Mouse (Mus musculus) ovary, adult 18-20 months (tissue): Measurements from ENCODE around the gene Ndufa11.
A peak's percentile ranks its signal among the peaks of the same experiment; 100 is the strongest.

Source experiments
- DNase-seq: peaks from one replicate; pipeline ENCODE4 v3.0.0; 2022; ENCODE audit warnings: low spot score, mixed read lengths

Gene Ndufa11

DNA sequence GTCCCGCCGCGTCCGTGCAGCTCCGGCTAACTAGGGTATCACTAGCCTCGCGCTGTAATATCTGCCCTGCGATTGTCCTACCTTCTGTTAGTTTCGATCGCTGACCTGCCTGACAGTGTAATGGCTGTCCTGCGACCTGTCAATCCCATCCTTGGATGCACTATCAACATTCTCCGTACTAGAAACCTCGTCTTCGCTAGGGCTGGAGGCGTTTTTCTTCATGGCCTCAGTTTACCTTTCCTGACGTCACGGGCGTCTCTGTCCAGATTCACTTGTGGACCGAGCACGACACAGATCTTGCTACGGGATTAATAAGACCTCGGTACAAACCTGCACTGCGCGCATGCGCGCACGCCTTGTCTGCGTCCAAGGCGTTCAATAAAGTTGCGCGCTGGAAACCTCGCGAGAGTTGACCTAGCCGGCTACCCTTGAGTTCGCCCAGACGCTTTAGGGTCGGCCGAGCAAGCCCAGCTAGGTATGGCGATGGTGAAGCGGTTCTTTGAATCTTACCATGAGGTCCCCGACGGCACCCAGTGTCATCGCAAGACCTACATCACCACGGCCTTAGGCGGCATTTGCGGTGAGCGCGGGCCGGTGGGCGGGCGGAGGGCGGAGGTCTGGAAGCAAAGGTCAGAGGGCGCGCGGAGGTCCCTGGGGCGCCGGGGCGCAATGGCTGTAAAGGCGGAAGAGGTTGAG, at the start of gene Ndufa11, which contains the start of gene Vmac:
TSS of gene Ndufa11 (plus strand) at position 405 of the 696 bp plus-strand sequence.
TSS of gene Vmac (minus strand) at position 660 of the 696 bp plus-strand sequence.
- peak; percentile 89 for DNase-seq

DNA sequence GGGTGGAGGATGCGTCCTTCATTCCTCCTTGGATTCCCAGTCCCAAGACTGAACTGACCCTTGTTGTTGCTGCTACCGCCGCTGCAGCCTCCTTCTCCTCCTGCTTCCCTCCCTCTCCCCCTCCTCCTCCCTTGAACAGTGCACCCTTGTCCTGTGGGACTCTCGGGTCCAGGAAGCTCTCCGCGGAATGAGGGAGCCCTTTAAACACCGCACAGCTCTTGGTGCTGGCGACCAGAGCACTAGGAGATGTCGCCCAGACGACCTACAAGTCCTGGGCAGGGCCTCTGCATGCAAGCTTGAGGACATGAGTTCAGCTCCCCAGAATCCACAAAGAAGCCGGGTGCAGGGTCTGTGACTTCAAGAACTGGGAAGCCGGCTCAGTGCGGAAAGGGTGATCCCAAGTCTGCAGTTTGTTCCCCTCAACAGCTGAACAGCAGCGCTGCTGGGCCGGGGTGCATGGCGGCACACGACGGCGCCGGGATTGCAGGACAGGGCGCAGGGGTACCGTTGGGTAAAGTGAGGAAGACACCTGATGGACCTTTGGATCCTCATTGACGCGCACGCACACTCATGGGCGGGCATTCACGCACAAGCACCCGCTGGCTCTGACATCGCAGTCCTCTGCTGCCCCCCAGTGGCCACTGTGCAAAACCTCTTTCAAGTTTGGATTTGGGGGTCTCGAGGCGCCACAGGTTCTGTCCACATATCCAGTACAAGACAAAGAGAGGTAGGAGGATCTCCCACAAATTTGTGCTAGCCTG, 49.0 kb upstream of the Ndufa11 start:
- DNase-seq, result peak; percentile 49

DNA sequence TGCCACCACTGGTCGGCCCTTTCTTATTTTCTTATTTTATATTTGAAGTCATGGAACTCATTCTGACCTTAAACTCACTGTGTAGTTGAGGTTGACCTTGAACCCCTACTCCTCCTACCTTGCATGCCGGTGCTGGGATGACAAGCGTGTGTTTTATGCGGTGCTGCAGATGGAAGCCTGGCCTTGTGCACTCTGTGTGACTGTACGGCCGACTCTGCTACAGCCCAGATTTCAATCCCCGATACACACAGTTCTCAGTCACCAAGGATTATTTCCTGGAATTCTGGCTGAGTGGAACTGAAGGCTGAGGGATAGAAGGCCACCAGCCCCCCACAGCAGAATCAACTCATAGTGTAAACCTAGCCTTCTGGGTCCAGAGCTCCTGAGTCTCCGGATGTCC, 47.8 kb upstream of the Ndufa11 start:
- DNase-seq, result no peak

DNA sequence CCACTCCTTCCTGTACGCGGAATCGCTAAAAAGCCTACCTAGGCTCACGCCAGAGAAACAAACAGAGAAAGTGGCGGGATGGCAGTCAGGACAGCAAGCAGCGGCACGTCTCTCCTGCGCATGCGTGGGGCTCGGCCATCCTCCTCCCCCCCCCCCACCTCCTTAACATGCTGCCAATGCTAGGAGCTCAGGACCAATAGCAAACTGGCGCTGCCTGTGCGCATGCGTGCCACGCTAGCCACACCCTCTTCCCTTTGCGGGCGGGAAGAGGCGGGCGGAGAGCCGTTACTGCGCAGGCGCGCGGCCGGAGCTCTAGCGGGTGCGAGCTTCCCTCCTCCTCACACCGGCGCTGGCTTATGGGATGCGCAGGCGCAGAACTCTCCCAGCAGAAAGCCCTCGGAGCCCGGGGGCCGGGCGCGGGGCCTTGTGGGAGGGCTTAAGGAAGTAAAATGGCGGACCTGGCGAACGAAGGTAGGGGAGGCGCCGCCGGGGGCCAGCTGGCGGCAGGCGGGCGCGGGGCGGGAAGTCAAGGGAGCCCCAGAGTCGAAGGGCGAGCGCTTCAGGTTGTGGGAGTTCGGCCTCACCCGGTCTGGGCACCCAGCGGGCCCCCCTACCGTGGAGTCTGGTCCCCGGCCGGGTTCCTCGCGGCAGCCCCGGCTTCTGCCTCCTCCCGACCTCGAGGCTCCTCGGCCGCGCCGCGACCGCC, 44.5 kb upstream of the Ndufa11 start, which contains the start of gene Ranbp3:
TSS of gene Ranbp3 (plus strand) at position 354 of the 706 bp plus-strand sequence.
- peak; percentile 100 for DNase-seq

DNA sequence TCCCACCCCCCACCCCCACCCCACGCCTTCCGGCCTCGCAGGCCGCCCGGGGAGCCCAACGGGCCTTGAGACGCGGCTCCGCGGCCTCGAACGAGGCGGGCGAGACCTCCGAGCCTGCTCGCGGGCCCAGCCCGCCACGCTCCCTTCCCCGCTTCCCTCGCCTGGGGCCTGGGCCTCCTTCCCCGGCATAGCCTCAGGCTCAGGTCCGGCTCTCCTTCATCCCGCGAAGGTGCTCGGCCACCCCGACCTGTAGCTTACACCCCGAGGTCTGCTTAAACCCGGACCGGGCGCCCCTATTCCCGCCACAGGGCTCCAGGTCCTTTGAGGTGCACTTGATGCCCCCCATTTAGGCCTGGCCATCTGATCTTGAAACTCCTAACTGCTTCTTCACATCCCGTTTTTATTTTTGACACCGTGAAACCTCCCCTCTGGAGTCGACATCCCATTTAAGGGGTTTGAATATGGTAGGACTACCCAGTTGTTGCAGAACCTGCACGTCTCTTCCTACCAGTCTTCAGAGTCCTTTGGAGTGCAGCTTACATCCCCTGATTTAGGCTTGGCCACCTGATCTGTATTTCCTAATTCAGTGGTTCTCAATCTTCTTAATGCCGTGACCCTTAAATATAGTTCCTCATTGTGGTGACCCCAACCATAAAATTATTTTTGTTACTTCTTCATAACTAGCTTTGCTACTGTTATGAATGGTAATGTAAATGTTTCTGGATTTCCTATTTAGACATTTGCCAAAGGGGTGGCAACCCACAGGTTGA, 43.7 kb upstream of the Ndufa11 start:
- no peak for DNase-seq

DNA sequence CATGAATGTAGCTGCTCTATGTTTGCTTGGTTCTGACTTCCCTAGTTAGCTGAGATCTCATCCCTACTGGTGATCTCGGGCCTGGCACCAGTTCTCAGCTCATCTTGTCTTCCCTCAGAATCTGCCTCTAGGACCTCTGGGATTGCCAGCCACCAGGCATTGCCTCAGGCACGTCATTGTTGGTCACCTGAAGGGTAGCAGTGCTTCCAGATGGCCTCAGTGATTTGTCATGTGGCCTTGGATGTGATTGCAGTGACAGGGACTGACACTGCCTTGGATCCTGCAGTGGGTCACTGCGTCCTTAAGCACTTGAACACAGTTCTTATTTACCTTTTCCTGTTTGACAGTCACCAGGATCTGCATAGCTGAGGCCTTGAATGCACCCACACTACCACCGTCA, 35.8 kb upstream of the Ndufa11 start:
- DNase-seq, result no peak

DNA sequence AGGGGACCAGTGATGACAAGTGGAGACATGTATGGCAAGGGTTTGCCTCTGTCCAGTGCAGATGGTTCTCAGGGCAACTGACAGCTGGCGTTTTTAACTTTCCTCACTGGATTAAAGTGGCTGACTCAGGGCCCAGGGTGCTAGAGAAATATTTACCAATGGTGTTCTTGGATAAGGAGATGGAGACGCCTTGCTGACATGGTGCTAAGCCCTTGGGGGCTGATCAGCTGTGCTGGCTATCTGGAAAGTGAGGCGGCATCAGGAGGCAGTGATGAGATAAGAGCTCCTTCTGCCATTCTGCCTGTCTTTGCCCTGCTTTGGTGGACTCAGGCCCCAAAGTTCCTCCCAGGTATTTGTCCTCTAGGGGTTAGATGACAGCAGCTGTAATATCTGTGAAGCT, 34.7 kb upstream of the Ndufa11 start:
- no peak for DNase-seq

DNA sequence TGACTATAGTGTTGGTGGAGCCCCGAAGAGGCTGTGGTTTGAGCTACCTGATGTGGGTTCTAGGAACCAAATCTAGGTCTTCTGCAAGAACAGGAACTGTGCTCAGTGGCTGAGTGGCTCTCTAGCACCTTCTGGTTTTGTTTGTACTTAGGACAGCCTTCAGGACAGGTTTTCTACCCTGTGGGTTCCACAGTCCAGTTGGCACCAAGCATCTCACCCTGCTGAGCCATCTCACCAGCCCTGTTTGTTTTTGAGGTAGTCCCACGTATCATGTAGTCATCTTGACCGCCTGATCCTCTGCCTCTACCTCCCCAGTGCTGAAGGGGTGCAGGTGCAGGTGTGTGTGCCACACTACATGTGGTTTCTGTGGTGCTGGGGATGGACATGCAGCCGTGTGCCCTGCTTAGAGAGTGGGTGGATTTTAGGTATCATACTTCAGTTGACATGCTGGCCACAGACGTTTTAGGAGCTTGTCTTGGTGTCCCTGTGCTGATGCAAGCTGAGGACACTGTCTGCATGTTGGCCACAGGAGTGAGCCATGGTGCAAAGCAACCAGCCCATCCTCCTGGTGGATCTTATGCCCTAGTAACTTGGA, 33.9 kb upstream of the Ndufa11 start:
- DNase-seq, result no peak

DNA sequence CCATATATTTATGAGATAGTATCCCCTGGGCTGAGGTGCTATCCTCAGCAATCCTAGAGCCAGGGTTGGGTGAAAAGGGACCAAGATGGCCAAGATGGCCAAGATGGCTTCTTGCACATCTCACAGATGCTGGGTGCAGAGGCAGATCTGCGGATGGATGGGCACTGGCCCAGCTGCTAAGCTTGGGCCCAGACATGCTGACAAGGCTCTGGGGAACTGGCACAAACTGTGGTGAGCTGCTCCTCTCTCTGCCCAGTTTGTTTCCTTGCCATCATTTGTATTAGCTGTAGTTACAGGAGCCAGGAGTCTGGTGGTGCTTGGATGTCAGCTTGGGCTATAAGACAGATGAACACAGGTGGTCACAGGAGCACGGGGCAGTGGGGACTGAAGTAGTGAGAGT, 32.9 kb upstream of the Ndufa11 start:
- DNase-seq, result no peak

DNA sequence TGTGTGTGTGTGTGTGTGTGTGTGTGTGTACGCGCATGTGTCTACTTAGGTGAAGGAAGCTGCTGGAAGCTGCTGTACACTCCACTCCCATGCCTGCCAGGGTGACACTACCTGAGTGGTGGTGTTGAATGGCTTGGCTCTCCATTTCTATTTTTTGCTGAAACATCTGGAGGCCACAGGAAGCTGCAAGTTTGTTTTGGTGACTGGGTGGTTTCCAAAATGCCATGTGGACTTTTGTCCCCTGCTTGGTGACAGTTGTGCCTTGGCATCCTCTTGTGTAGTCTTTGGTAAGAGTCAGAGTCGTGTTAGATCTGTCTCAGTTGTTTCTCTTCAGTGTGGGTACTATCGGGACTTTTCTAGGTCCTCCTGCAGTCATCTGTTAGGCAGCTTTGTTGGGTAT, 30.8 kb upstream of the Ndufa11 start:
- DNase-seq, result no peak

DNA sequence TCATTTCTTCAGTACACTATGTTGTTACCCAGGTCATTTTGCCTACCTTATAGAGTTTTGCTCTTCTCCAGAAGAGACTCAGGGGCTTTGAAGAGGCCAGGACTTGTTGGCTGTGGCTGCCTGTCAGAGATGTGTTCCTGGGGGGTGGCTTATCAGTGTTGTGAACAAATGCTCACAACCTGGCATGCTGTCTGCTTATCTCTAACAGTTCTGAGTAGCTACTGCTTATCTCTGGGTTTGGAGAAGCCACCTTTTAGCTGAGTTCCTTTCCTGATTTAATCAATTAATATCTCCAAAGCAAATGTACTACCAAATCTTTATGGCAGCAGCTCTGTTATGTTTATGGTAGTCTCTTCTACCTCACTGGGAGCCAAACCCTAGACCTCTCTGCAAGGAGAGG, 29.5 kb upstream of the Ndufa11 start:
- no peak for DNase-seq

DNA sequence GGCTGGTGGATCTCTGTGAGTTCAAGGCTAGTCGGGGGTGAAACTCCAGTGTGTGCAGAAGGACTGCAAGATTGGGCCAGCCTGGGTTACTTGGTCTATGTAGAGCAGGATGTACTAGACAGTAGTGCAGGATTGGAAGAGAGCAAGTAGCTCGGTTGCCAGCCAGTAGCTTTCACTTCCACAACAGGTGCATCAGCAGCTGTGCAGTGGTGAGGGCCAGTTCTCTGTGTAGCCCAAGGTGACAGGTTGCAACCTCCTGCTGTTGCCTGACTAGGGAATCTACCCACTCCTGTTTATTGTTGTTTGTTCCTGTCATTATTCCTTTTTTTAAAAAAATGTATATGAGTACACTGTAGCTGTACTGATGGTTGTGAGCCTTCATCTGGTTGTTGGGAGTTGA, 28.9 kb upstream of the Ndufa11 start:
- DNase-seq, result no peak

DNA sequence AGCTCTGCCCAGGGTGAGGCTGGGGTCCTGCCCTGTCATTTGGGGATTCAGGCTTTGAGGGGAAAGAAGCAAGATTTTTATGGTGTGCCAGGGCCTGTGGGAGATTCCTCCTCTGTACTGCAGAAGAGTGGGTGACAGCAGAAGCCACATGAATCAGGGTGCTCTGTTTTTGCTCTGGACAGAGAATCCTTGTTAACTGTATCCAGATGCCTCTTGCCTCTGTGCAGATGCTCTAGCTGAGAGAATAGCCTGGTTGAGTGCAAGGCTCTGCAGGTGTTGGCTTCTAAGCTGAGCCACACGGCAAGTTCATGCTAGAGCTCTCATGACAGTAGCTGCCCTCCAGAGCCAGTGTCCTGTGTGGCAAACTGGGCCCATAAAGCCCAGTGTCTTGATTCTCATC, 24.2 kb upstream of the Ndufa11 start:
- no peak for DNase-seq

DNA sequence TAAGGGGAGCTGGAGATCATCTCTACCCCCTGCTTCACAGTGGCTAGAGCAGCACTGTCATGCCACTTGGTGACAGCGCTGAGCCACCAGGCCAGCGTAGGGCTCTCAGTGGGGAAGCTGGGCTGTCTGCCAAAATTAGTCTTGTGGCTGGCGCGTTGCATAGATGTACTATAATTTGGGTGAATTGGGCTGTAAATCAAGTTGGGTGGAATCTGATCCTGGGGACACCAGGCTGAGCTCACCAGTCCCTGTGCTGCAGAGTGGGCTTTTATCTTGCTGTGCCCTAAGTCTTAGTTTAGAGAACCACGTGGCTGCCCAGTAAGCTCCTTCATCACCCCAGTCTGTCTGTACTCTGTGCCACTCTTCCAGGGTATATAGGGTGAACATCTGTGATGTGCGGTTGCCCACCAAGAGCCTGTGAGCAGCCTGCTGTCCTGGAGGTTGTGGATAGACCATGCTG, 23.7 kb upstream of the Ndufa11 start:
- DNase-seq, result no peak

DNA sequence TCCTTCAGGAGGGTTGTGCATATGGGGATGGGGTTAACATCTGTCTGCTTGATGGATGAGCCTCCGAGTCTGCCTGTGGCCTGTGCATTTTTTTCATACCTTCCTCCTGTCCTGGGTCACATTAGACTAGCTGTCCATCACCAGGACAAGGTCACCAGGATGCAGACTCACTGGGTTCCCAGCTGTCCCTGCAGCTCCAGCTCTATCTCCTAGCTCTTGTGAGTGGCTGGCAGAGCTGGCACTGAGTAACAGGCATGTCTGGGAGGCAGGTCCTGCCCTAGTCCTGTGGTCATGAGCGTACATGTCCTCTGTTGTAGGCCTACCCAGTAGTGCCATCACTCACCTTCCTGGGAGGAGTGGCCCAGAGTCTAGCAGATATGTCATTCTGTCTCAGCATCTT, 17.1 kb upstream of the Ndufa11 start:
- DNase-seq, result no peak

DNA sequence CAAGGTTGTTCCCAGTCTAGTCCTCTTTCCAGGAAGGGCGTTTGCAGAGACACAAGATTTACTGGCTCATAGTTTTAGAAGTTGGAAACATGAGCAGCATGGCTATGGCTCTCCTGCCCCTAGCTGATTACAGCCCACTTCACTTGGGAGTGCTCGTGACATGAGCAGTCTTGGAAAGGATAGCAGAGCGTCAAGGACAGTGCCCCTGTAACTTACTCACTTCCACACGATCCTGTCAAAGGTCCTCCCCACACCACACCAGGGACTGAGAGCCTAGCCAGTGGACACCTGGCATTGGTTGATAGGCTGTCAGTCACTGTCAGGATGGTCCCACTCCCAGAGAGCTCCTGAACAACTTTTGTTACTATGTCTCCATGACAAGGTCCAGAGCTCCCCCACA, 14.5 kb upstream of the Ndufa11 start:
- no peak for DNase-seq

DNA sequence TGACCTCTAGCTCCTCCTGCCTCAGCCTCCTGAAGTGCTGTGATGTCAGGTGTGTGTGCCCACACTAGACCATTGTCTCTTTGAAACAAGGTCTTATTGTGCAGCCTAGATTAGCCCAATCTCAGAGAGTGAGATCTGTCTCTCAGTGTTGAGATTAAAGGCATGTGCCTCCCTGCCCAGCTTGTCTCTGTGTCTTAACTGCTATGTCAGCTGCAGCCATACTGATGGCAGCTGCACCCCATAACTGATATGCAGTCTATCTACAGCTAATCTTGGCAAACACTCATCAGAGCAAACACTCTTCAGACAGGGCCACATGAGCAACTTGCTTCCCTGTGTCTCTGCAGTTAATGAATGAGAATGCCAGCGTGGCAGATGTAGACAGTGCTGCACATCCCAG, 11.1 kb upstream of the Ndufa11 start:
- DNase-seq, result no peak

DNA sequence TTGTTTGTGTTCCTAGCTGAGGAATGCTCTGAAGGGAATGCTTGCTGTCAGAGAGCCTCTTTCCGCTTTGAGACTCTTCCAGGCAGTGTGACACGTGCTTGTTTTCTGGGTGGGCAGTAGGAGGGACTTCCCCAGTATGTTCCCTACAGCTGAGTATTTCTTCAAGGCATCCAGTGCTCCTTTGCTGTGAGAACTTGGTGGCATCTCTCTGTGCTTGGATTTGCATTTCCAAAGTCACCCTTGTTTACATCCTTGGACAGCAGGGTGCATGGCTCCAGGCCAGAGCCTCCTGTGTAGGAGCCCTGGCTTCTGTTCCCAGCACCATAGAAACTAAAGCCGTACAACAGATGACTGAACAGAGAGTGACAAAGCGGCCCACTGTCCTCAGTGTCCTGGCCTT, 8.9 kb upstream of the Ndufa11 start:
- peak; percentile 16 for DNase-seq

DNA sequence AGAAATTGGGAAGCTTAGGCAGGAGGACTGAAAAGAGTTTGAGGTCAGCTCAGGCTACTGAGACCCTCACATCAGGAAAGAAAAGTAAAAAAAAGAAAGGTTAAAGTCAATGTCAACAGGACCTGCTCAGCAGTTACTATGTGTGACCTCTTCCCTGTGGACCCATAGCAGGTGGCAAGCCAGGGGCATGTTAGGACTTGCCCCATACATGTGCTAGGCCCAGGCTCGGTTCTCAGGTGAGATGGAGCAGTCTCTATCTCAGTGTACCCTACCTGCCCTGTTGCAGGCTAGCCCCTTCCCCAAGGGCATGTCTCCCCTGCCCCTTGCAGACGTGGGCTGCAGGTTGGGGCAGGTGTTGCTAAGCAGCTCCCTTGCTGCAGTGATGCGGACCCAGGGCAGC, 7.9 kb upstream of the Ndufa11 start:
- DNase-seq, result no peak

DNA sequence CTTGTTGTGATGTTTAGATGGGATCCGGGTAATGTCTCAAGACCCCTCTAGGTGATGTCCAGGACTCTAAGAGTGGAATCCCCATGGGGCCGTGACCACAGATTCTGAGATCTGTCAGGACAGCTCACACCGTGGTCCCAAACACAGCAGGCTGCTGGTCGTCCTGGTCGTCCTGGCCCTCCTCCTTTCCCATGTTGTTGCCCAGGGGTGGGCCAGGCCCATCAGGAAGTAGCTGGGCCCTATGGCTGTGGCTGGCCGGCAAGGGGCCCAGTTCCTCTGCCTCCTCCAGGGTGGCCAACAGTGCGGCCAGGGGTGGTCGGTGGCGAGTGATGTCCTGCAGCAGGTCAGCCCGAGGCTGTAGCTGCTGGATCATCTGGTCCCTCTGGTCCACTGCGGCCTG, 2.2 kb upstream of the Ndufa11 start:
- no peak for DNase-seq

DNA sequence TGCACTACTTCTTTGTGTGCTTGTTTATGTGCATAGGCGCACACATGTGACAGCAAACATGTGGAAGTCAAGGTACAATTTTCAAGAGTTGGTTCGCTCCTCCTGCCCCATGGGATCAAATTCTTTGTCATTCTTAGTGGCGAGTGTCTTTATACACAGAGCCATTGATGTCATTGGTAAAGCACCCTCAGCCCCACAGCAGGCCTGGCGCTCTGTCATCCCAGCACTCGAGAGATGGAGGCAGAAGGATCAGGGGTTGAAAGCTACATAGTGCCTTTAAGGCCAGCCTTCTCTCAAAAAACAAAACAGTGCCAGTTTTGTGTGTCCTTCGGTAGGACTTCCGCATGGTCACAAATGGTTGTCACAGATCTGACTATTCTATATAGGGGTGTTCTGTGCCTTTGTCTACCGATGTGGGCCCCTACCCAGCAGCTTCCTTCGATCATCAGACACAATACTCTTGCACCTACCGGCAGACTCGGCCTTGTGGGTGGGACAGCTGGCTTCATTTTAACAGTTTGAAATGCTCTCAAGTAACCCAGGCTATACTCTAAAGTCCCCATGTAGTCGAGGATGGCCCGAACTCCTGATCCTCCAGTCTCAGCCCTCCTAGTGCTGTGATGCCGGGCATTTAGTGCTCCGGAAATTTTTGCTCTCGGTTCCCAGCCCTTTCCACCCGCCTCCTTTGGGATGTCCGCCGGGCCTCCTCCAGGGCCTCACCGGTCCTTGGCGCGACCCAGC, 1.5 kb upstream of the Ndufa11 start:
- DNase-seq, result no peak
